Mouse (Mus musculus) cortical plate, adult 2 months (tissue): ENCODE measurements around the gene Frzb.

ENCODE experiments used
- CTCF ChIP-seq: fragments of 200-500 bp; IDR thresholded peaks from 2 replicates; pipeline ENCODE4 v1.5.1; 2011; ENCODE audit warnings: mild to moderate bottlenecking, control low read depth, low read length; ENCODE audit not compliant: insufficient read depth; ENCODE audit errors: extremely low read depth
- POLR2A ChIP-seq: fragments of 200-500 bp; IDR thresholded peaks from 2 replicates; pipeline ENCODE4 v1.6.1; 2011; ENCODE audit warnings: mild to moderate bottlenecking, low read length, control low read depth; ENCODE audit not compliant: insufficient read depth; ENCODE audit errors: extremely low read depth

- TF ChIP-seq CTCF (no peak), POLR2A (no peak)
These were observed 59.8 kb downstream of the Frzb start for GRCm38 (mm10) chr2:80387668-80388067.
